Mouse (Mus musculus): ENCODE measurements at regions not wholly inside any gene's neighbourhood (a gene's known extent, or its start where the extent isn't known, plus 50 kb on each side); places are given as distances from the start of the nearest gene placed in this dataset.

GRCm38 (mm10) chr11:48551201-48551600 lies 248.9 kb upstream of the Rack1 start:
- TF ChIP-seq POLR2A (IDR thresholded peaks at IDR 0.05; ENCODE audit: low read depth, low read length) (no peak), CTCF (IDR thresholded peaks at IDR 0.05; ENCODE audit: extremely low read depth, insufficient read depth, insufficient read length, insufficient replicate concordance) (no peak)

Measured in spleen, adult 2 months (tissue).